Mouse (Mus musculus) T-helper 1 cell (primary cell): ENCODE results near the gene Slc35b4.

ENCODE experiments used
- in situ Hi-C: fragments of 300-600 bp; cut with MboI, MseI; formaldehyde crosslinking; loops from one replicate; pipeline ENCODE4 v1.15.1; 2025; ENCODE audit warnings: high pct_unique_total_duplicates

Gene Slc35b4

GRCm38 (mm10) chr6:34138366-34138765, 38.5 kb downstream of the Slc35b4 start:
- in situ Hi-C loops = no loop called here

GRCm38 (mm10) chr6:34132391-34132790, 44.5 kb downstream of the Slc35b4 start:
- in situ Hi-C loops = no loop called here

GRCm38 (mm10) chr6:34129261-34129660, 47.6 kb downstream of the Slc35b4 start:
- in situ Hi-C loops = no loop called here

GRCm38 (mm10) chr6:34124401-34124800, 52.5 kb downstream of the Slc35b4 start:
- in situ Hi-C loops = no loop called here

GRCm38 (mm10) chr6:34116838-34117478, 60.0 kb downstream of the Slc35b4 start:
- in situ Hi-C loops = no loop called here

GRCm38 (mm10) chr6:34111406-34111805, 65.5 kb downstream of the Slc35b4 start:
- in situ Hi-C loops = no loop called here

- in situ Hi-C loops = no loop called here
Observed at GRCm38 (mm10) chr6:34110571-34110970, 66.3 kb downstream of the Slc35b4 start.
